Mouse (Mus musculus) liver, embryonic 14.5 days (tissue): ENCODE measurements at regions not wholly inside any gene's neighbourhood (a gene's known extent, or its start where the extent isn't known, plus 50 kb on each side); places are given as distances from the start of the nearest gene placed in this dataset.

ENCODE experiments used
- ATAC-seq: fragments of 200-750 bp; cut with Nextera tagmentation; 2 replicates; pipeline ENCODE4 v1.8.0; 2017; ENCODE audit warnings: moderate number of reproducible peaks, mild to moderate bottlenecking, moderate library complexity; ENCODE audit not compliant: insufficient read depth
- DNase-seq, 3 experiments: peaks; one replicate each; pipeline ENCODE4 v3.0.0-alpha.2; 2012 to 2013; ENCODE audit warnings: low read depth in 3 of 3, low spot score in 3 of 3
- H3K27ac ChIP-seq: fragments of 300-500 bp; sonication (generic); 2 replicates; pipeline ENCODE4 v1.5.1; 2014; ENCODE audit warnings: moderate library complexity, mild to moderate bottlenecking, control low read depth, inconsistent platforms
- H3K27me3 ChIP-seq: fragments of 300-500 bp; sonication (generic); 2 replicates; pipeline ENCODE4 v1.6.1; 2014; ENCODE audit warnings: mild to moderate bottlenecking, low read length, moderate library complexity; ENCODE audit not compliant: control insufficient read depth, insufficient read depth
- H3K36me3 ChIP-seq: fragments of 300-500 bp; sonication (generic); replicated peaks from 2 replicates; pipeline ENCODE4 v1.6.1; 2014; ENCODE audit warnings: low read depth; ENCODE audit not compliant: control insufficient read depth, insufficient read depth
- H3K4me1 ChIP-seq, 2 experiments: fragments of 200-500 bp in 1 of 2; fragments of 300-500 bp in 1 of 2; sonication (generic) in 1 of 2; replicated peaks; 2 replicates each; pipeline ENCODE4 v1.6.1; 2012 to 2014; ENCODE audit warnings: antibody characterized with exemption in 1 of 2, inconsistent platforms in 1 of 2, low read length in 1 of 2; ENCODE audit not compliant: control insufficient read depth in 2 of 2, insufficient read depth in 2 of 2
- H3K4me2 ChIP-seq: fragments of 300-500 bp; sonication (generic); 2 replicates; pipeline ENCODE4 v1.6.1; 2014; ENCODE audit warnings: low read depth, mild to moderate bottlenecking, control low read depth, moderate library complexity
- H3K4me3 ChIP-seq, 2 experiments: fragments of 200-500 bp in 1 of 2; fragments of 300-500 bp in 1 of 2; sonication (generic) in 1 of 2; 2 replicates each; pipeline ENCODE4 v1.5.1; 2012 to 2014; ENCODE audit warnings: low read depth in 2 of 2, low read length in 2 of 2, mild to moderate bottlenecking in 2 of 2, control low read depth in 1 of 2, inconsistent platforms in 1 of 2, moderate library complexity in 1 of 2; ENCODE audit not compliant: insufficient read depth in 1 of 2
- H3K9ac ChIP-seq: fragments of 300-500 bp; sonication (generic); replicated peaks from 2 replicates; pipeline ENCODE4 v1.6.1; 2014; ENCODE audit warnings: mild to moderate bottlenecking, control low read depth, moderate library complexity
- H3K9me3 ChIP-seq: fragments of 300-500 bp; sonication (generic); 2 replicates; pipeline ENCODE4 v1.6.1; 2016; ENCODE audit warnings: low read length, mixed read lengths; ENCODE audit not compliant: control insufficient read depth
- CTCF ChIP-seq: IDR thresholded peaks from 2 replicates; pipeline ENCODE4 v1.5.1; 2016; ENCODE audit warnings: antibody characterized with exemption, low read depth, control low read depth
- EP300 ChIP-seq: IDR thresholded peaks from 2 replicates; pipeline ENCODE4 v1.6.1; 2016; ENCODE audit warnings: antibody characterized with exemption, low read depth
- WGBS: fragments of 180-500 bp; shearing (Covaris S2); extraction: QIAGEN DNeasy Blood & Tissue Kit; methylation state at CpG from one replicate; pipeline ENCODE4 v1.1.7; 2014; ENCODE audit not compliant: insufficient replicate concordance; 5-methylcytosine and 5-hydroxymethylcytosine counted together

DNA sequence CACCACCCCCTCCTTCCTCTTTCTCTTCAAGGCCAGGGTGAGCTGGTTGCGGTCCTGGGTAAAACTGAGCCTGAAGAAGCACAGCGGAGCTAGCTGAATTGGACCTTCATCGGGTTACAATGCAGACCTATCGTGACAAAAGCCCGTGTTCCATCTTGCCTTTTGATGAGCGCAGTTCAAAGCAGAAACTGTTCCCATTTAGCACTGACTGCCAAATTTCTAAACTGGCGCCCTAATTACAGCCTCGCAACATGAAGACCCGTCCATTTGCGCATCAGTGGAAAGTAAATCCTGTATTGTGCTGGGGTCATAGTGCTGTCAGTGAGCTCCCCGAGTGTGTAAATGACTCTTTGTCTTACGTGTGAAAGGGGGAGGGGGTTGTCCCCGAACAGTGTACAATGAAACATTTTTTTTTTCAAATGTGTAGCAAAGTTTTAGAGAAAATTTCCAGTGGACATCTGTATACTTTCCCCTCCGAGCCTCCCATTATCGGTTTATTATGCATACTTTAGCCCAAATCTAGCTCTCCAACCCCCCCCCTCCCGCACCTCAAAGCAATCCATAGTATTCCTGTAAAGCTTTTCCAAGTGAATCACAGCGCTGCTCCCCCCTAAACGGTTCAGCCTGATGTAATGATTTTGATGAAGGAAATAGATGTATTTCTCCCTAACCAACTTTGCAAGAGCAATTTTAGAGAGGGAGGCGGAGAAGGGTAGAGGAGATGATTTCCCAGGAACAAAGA lies 877.4 kb downstream of the Epha4 start:
- no peak overlapping the region for H3K9ac ChIP-seq
- 70% methylated on average over 19 of the region's 19 CpGs for WGBS

DNA sequence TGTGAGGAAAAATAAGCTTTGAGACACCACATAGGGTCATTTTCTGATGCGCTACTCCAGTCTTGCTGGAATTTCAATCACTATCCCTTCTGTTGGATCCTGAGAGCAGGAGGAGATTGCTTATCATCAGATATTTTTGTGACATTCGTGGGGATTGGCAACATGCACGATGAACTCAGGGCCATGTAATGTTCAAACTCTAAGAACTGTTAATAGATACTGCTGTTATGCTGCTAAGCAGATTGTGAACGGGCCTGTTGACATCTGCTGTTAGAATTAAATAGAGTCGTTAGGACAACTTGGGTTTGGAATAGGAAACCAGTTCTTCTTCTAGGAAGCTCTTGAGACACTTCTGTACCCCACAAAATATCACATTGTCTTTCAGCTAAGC lies 876.9 kb downstream of the Epha4 start:
- Histone ChIP-seq H3K9me3 (no peaks in the 10 kb centered on the region), H3K9ac (no peak overlapping the region), H3K27ac (no peak overlapping the region), H3K4me1 (no peaks in the 10 kb centered on the region), H3K36me3 (no peaks in the 10 kb centered on the region), H3K27me3 (no peaks in the 10 kb centered on the region), H3K4me2 (no peak overlapping the region), H3K4me3 (no peak overlapping the region)
- DNase-seq (no peak), ATAC-seq (no peak)
- WGBS, result 59% methylated on average over 5 of the region's 5 CpGs
- TF ChIP-seq EP300, result no peak
- TF ChIP-seq CTCF, result no peak

More for the DNA sequence above, 877.4 kb downstream of the Epha4 start:
- Histone ChIP-seq H3K4me1 (no peaks in the 10 kb centered on the region), H3K27me3 (no peaks in the 10 kb centered on the region), H3K4me2 (no peak overlapping the region), H3K4me3 (no peak overlapping the region), H3K36me3 (no peaks in the 10 kb centered on the region), H3K27ac (no peak overlapping the region), H3K9me3 (no peaks in the 10 kb centered on the region)
- TF ChIP-seq EP300 (no peak), CTCF (no peak)
- ATAC-seq (no peak), DNase-seq (no peak)

DNA sequence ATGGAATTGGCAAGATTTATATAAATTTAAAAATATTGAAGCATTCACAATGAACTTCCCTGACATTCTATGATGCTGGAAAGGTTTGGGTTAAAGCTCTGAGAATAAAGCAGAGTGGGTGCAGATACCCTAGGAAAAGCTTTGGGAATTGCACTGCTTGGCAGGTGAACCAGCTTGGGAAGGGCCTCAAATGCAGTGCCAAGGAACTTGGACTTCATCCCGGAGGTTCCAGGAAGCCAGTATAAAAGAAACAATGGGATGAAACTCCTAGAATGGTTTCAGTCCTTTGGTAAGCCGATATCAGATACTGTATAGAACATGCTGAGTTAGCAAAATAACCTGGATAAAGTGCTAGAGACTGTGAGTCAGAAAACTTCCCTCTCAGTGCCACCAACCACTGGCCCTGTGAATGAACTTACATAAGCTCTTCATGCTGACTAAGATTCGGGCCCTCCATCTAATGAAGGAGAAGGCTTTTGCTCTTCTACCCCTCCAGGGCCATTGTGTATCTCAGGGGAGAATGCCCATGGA lies 873.6 kb downstream of the Epha4 start:
- no peak for ATAC-seq
- Histone ChIP-seq H3K4me3 (no peak overlapping the region), H3K27me3 (no peaks in the 10 kb centered on the region), H3K9me3 (no peaks in the 10 kb centered on the region), H3K36me3 (no peaks in the 10 kb centered on the region), H3K27ac (no peak overlapping the region), H3K9ac (no peak overlapping the region), H3K4me1 (no peaks in the 10 kb centered on the region), H3K4me2 (no peak overlapping the region)
- 42% methylated on average over 3 of the region's 3 CpGs for WGBS
- DNase-seq, result no peak
- no peak for TF ChIP-seq EP300
- no peak for TF ChIP-seq CTCF

DNA sequence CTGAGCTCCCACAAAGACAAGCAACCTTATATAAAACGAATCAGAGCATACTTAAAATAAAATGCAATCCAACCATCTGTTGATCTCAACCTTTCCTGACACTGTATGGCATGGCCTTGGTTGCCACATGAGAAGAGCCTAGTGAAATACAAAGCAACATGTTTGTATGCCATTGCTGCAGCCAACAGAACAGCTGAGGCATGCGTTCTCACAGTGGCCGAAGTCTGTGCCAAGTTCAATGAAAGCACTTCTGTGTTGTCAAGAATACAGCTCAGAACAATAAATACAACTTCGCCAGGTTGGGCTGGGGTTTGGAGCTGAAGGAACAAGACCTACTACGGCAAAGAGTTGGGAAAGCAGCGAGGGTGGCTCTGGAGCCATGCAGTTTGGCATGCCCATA lies 872.2 kb downstream of the Epha4 start:
- TF ChIP-seq EP300, result no peak
- no peak for TF ChIP-seq CTCF
- Histone ChIP-seq H3K9ac (no peak overlapping the region), H3K4me2 (no peak overlapping the region), H3K4me1 (no peaks in the 10 kb centered on the region), H3K9me3 (no peaks in the 10 kb centered on the region), H3K36me3 (no peaks in the 10 kb centered on the region), H3K4me3 (no peak overlapping the region), H3K27me3 (no peaks in the 10 kb centered on the region), H3K27ac (no peak overlapping the region)
- 69% methylated on average over 6 of the region's 6 CpGs for WGBS
- ATAC-seq, result no peak
- DNase-seq, result no peak

DNA sequence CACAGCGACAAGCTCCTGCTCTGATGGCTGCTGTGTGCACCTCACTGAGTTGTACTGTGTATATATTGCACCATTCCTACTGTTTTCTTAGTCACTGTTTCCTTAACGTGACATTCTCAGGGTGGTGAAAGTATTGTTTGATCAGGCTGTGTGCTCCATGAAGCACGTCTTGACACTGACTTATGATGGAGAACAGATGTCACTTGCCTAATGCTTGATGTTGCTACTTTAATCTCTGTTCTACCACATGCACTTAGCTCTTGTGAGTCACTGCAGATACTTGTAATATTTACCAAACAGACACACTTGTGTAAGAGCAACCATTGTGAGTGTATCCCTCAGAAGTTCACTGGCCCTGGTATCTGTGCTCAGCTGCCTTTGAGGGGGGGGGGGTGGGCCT lies 870.0 kb downstream of the Epha4 start:
- Histone ChIP-seq H3K9me3 (no peaks in the 10 kb centered on the region), H3K27me3 (no peaks in the 10 kb centered on the region), H3K4me2 (no peak overlapping the region), H3K36me3 (no peaks in the 10 kb centered on the region), H3K4me1 (no peaks in the 10 kb centered on the region), H3K27ac (no peak overlapping the region), H3K4me3 (no peak overlapping the region), H3K9ac (no peak overlapping the region)
- no peak for DNase-seq
- TF ChIP-seq EP300, result no peak
- no peak for TF ChIP-seq CTCF
- no peak for ATAC-seq
- WGBS, result 43% methylated on average over 3 of the region's 3 CpGs
